Mouse (Mus musculus): ENCODE measurements around the gene Add3. TPM values are rescaled to one million over a fixed set of nuclear protein-coding genes. Genes with fewer than 3 reads are reported as not detected.

Gene Add3
- polyA plus RNA-seq, 1 experiment from 2014 or later, result 97.6 TPM

DNA sequence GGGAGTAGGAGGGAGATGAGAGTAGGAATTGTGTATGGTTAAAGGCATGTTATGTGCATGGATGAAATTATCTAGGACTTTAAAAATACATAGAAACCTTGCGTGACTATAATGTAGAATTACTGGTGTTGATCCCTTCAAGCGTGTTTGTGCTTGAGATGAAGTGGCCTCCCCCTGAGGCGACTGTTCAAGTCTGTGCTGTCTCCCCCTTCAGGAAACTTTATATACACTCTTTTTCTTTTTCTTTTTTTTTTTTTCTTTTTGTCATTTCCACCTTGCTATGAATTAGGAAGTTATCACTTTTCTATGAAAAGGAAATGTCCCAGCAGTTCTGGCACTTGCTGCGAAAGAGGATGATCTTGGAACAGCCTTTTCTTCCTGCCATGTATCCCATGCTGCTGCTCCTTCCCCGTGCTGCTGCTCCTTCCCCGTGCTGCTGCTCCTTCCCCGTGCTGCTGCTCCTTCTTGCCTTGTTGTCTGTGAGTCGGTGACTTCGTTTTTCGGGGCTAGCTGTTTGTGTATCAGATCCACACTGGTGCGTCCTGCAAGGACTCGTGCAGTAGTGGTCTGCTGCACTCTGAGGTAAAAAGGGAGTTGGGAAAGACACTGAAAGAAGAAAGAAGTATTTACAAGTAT lies 40.0 kb downstream of the Add3 start:
- H3K9ac ChIP-seq, result no peak overlapping the region
- ATAC-seq (ENCODE audit: low FRiP score, low read depth), result no peak
- H3K9me3 ChIP-seq, result no peaks in the 10 kb centered on the region
- no peak overlapping the region for H3K4me2 ChIP-seq (replicated peaks)
- H3K4me3 ChIP-seq, result no peak overlapping the region
- WGBS, result 81% methylated on average over 12 of the region's 12 CpGs
- no peaks in the 10 kb centered on the region; the same call in 1 of the 2 replicates for H3K36me3 ChIP-seq
- no peak overlapping the region; the same call in 1 of the 2 replicates for H3K27ac ChIP-seq
- H3K27me3 ChIP-seq, result no peaks in the 10 kb centered on the region
- H3K4me1 ChIP-seq, result peaks cover 32% of the 10 kb centered on the region

- Histone ChIP-seq H3K4me3 (no peak overlapping the region), H3K36me3 (no peaks in the 10 kb centered on the region; the same call in 1 of the 2 replicates), H3K4me1 (peaks cover 40% of the 10 kb centered on the region), H3K27ac (no peak overlapping the region; the same call in 1 of the 2 replicates), H3K9ac (no peak overlapping the region), H3K27me3 (no peaks in the 10 kb centered on the region), H3K4me2 (replicated peaks) (no peak overlapping the region), H3K9me3 (no peaks in the 10 kb centered on the region)
- ATAC-seq (ENCODE audit: low FRiP score, low read depth), result no peak
- WGBS, result 83% methylated on average over 19 of the region's 19 CpGs
These were observed 41.0 kb downstream of the Add3 start for GRCm38 (mm10) chr19:53181003-53181861.

DNA sequence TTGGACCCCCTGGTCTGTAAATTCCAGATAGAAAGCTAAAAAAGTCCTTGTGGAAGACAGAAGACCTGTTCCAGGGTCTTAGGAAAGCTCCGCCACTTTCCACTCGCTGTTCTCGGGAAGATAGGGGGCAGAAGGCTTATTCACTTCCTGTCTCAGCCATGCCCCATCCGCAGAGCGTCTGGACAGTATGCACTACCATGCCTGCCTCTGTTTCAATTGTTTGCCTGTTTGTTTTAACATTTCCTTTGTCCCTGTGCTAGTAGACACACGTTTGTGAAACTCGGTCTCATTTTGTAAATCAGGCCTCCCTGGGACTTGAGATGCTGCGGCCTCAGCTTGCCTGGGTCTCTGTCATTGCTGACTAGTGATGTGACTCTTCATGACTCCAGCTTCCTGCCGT lies 43.4 kb downstream of the Add3 start:
- ATAC-seq (ENCODE audit: low FRiP score, low read depth), result no peak
- Histone ChIP-seq H3K9ac (no peak overlapping the region), H3K27ac (no peak overlapping the region), H3K4me2 (replicated peaks) (no peak overlapping the region), H3K27me3 (no peaks in the 10 kb centered on the region), H3K36me3 (no peaks in the 10 kb centered on the region; the same call in 1 of the 2 replicates), H3K4me3 (no peak overlapping the region), H3K4me1 (peaks cover 58% of the 10 kb centered on the region), H3K9me3 (no peaks in the 10 kb centered on the region)
- 60% methylated on average over 9 of the region's 9 CpGs for WGBS

DNA sequence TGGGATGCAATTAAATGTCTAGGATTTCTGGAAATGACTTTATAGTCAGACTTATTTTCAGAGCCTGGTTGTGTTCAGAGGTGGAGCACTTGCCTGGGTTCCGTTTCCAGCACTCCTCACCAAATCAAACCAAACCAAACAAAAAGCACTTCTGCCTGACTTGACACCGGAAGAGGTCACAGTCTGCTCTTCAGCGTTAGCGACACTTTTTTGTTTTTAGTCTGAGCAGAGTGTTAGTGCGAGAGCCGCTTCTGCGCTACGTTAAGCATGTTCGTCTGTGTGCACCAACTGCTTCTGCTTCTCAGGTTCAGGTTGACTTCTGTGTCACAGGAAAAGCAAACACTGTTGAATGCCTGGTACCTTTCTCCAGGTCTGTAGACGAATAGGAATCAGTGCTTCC lies 44.0 kb downstream of the Add3 start:
- Histone ChIP-seq H3K36me3 (no peaks in the 10 kb centered on the region; the same call in 1 of the 2 replicates), H3K4me3 (no peak overlapping the region), H3K9ac (no peak overlapping the region), H3K9me3 (no peaks in the 10 kb centered on the region), H3K27me3 (no peaks in the 10 kb centered on the region), H3K4me1 (peaks cover 58% of the 10 kb centered on the region), H3K27ac (no peak overlapping the region), H3K4me2 (replicated peaks) (no peak overlapping the region; the same call in 1 of the 2 replicates)
- WGBS, result 56% methylated on average over 10 of the region's 10 CpGs
- no peak for ATAC-seq (ENCODE audit: low FRiP score, low read depth)

- Histone ChIP-seq H3K9me3 (no peaks in the 10 kb centered on the region), H3K4me1 (peaks cover 58% of the 10 kb centered on the region), H3K4me3 (no peak overlapping the region), H3K36me3 (no peaks in the 10 kb centered on the region; the same call in 1 of the 2 replicates), H3K27me3 (no peaks in the 10 kb centered on the region), H3K9ac (no peak overlapping the region), H3K27ac (no peak overlapping the region), H3K4me2 (replicated peaks) (no peak overlapping the region)
- WGBS, result 83% methylated on average over 5 of the region's 5 CpGs
- no peak for ATAC-seq (ENCODE audit: low FRiP score, low read depth)
These were observed 44.7 kb downstream of the Add3 start for GRCm38 (mm10) chr19:53184911-53185310.

DNA sequence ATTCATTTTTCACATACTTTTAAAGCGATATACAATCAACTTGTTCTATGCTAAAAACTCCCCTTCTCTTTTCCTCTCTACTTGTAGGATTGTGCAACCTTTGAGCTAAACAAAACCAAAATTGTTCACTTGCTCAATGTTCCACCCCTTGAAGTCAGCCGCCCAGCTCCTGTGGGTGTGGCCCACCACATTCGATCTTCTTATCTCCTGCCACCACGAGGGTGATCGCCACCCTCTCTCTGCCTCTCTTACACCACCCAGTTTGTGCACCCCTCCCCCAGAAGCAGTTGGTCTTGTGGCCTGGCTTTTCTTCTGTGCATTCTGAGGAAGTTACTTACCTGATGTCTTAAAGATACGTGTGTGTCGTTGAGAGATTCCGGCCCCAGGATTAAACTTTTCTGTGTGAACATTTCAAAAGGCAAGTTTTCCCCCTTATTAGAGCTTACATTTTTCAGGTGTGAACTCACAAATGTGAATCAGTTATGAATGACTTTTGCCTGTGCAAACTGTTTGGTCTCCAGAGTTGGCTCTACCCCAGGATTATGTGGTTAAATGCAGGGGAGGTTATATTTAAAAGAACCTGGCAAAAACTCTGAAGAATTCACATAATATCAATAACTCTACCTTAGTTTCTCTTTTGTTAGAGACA lies 45.4 kb downstream of the Add3 start:
- no peaks in the 10 kb centered on the region for H3K9me3 ChIP-seq
- H3K36me3 ChIP-seq, result no peaks in the 10 kb centered on the region; the same call in 1 of the 2 replicates
- no peaks in the 10 kb centered on the region for H3K27me3 ChIP-seq
- H3K27ac ChIP-seq, result no peak overlapping the region; the same call in 1 of the 2 replicates
- no peak for ATAC-seq (ENCODE audit: low FRiP score, low read depth)
- peaks cover 56% of the 10 kb centered on the region for H3K4me1 ChIP-seq
- 48% methylated on average over 8 of the region's 8 CpGs for WGBS
- H3K4me3 ChIP-seq, result no peak overlapping the region
- H3K9ac ChIP-seq, result no peak overlapping the region
- H3K4me2 ChIP-seq (replicated peaks), result no peak overlapping the region

- ATAC-seq (ENCODE audit: low FRiP score, low read depth), result no peak
- 46% methylated on average over 4 of the region's 4 CpGs for WGBS
- Histone ChIP-seq H3K36me3 (no peaks in the 10 kb centered on the region; the same call in 1 of the 2 replicates), H3K4me1 (peaks cover 53% of the 10 kb centered on the region), H3K4me2 (replicated peaks) (no peak overlapping the region), H3K4me3 (no peak overlapping the region), H3K27ac (no peak overlapping the region), H3K9ac (no peak overlapping the region), H3K27me3 (no peaks in the 10 kb centered on the region), H3K9me3 (no peaks in the 10 kb centered on the region)
These were observed 46.2 kb downstream of the Add3 start for GRCm38 (mm10) chr19:53186456-53186855.

- ATAC-seq (ENCODE audit: low FRiP score, low read depth), result no peak
- Histone ChIP-seq H3K4me1 (peaks cover 61% of the 10 kb centered on the region), H3K9ac (no peak overlapping the region), H3K4me3 (no peak overlapping the region), H3K4me2 (replicated peaks) (no peak overlapping the region), H3K9me3 (no peaks in the 10 kb centered on the region), H3K36me3 (no peaks in the 10 kb centered on the region), H3K27ac (no peak overlapping the region), H3K27me3 (no peaks in the 10 kb centered on the region)
- WGBS, result 78% methylated on average over 7 of the region's 7 CpGs
These were observed 47.3 kb downstream of the Add3 start for GRCm38 (mm10) chr19:53187533-53187932.

DNA sequence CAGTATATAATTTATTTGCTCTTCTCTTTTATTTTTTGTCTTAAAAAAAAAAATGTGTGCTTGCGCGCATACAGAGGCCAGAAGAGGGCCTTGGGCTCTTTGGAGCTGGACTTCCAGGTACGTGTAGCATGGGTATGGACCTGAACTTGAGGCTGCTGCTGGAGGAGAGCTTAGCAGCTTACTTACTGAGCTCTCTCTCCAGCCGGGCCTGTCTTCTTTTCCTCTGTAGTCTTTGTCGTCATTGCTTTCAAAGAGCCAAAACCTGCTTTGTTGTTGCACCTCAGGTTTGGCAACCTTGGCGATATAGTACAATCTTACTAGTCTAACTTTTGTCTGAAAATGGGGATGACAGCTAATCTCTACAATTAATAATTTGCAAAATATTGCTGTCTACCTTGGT lies 47.9 kb downstream of the Add3 start:
- WGBS, result 85% methylated on average over 6 of the region's 6 CpGs
- peaks cover 59% of the 10 kb centered on the region for H3K4me1 ChIP-seq
- no peak for ATAC-seq (ENCODE audit: low FRiP score, low read depth)

DNA sequence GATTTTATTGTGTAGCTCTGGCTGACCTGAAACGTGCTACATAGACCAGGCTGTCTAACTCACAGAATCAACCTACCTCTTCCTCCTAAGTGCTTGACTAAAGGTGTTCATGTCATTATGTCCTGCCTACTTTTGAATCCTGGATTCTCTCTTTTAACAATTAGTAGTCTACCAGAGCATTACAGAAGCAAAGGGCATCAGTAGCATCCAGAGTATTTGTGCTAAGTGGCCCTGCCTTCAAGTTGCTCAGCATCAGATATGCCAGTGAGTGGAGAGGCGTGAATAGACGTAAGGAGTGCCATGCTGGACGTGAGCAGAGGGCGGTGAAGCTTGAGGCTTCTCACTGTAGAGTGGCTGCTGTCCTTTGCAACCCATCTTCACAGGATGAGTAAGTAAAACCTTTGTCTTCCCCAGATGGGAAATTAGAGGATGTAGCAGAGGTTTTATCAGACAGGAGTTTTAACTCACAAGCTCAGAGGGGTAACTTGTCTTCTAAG lies 48.5 kb downstream of the Add3 start:
- Histone ChIP-seq H3K9me3 (no peaks in the 10 kb centered on the region), H3K27ac (no peak overlapping the region), H3K4me1 (peaks cover 56% of the 10 kb centered on the region), H3K4me2 (replicated peaks) (no peak overlapping the region), H3K27me3 (no peaks in the 10 kb centered on the region), H3K9ac (no peak overlapping the region), H3K36me3 (no peaks in the 10 kb centered on the region), H3K4me3 (no peak overlapping the region)
- ATAC-seq (ENCODE audit: low FRiP score, low read depth), result no peak
- 82% methylated on average over 5 of the region's 5 CpGs for WGBS

More for the DNA sequence above, 47.9 kb downstream of the Add3 start:
- Histone ChIP-seq H3K4me3 (no peak overlapping the region), H3K27ac (no peak overlapping the region), H3K36me3 (no peaks in the 10 kb centered on the region), H3K9ac (no peak overlapping the region), H3K4me2 (replicated peaks) (no peak overlapping the region), H3K27me3 (no peaks in the 10 kb centered on the region), H3K9me3 (no peaks in the 10 kb centered on the region)

DNA sequence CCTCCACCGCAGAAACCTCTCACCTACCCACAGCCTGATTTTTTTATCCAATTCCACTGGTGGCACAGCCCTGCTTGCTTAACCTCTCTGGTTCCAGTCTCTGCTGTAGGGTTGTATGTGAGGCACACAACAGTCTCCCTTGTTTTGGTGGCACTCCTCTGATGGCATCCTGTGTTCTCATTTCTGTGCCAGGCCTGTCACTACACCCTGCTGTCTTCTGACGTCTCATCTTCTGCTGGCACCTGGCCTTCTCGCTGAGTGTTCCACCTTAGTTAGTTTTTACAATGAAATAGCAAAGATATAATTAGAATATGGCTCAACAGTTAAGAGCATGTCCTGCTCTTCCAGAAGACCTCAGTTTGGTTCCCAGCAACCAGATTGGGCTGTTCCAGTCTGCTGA lies 49.5 kb downstream of the Add3 start:
- Histone ChIP-seq H3K27ac (no peak overlapping the region), H3K36me3 (no peaks in the 10 kb centered on the region), H3K4me1 (peaks cover 56% of the 10 kb centered on the region), H3K9ac (no peak overlapping the region), H3K9me3 (no peaks in the 10 kb centered on the region), H3K27me3 (no peaks in the 10 kb centered on the region), H3K4me3 (no peak overlapping the region), H3K4me2 (replicated peaks) (no peak overlapping the region)
- WGBS, result 93% methylated on average over 3 of the region's 3 CpGs
- ATAC-seq (ENCODE audit: low FRiP score, low read depth), result no peak

DNA sequence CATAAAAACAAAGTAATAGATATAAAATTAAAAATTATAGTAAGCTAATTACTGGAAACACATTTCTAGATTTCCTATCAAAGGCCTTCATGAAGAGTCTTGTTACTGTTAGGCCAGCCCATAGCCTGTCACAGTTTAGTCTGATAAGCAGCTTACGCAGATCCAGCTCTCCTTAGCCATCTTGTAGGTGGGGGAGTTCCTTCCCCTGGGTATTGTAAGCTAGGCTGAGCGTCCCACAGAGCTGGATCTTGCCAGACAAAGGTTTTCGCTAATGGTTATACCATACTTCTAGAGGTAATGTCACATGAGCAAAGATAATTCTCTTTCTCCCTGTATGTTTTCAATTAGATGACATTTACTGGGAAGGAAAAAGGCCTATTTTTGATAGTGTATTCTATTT lies 50.0 kb downstream of the Add3 start:
- 79% methylated on average over 3 of the region's 3 CpGs for WGBS
- Histone ChIP-seq H3K9ac (no peak overlapping the region), H3K27ac (no peak overlapping the region), H3K4me1 (peaks cover 55% of the 10 kb centered on the region), H3K4me2 (replicated peaks) (no peak overlapping the region), H3K4me3 (no peak overlapping the region), H3K36me3 (no peaks in the 10 kb centered on the region), H3K27me3 (no peaks in the 10 kb centered on the region), H3K9me3 (no peaks in the 10 kb centered on the region)
- ATAC-seq (ENCODE audit: low FRiP score, low read depth), result no peak

Data from limb, embryonic 13.5 days (tissue).